Mouse (Mus musculus): ENCODE results near the gene Clca4b. TPM values are rescaled to one million over a fixed set of nuclear protein-coding genes. Genes with fewer than 3 reads are reported as not detected.

The Clca4b gene
- not detected for polyA plus RNA-seq (2017; shearing (Covaris generic))

GRCm38 (mm10) chr3:144932335-144932734 is at the start of gene Clca4b:
Gene Clca4b, minus strand, starts transcription at chr3:144932529.

GRCm38 (mm10) chr3:144974945-144975344 is 42.6 kb upstream of the Clca4b start, which contains the start of gene Clca4a:
Gene Clca4a, minus strand, starts transcription at chr3:144975045.

Other genes with a start within 250 kb of the Clca4b start
- 220 TPM for gene Sh3glb1, start 212.2 kb downstream of the Clca4b start, polyA plus RNA-seq (2017; shearing (Covaris generic))
- gene Clca3a1, start 171.6 kb downstream of the Clca4b start, polyA plus RNA-seq (2017; shearing (Covaris generic)): 0.09 TPM
- not detected for gene Clca3a2, start 113.0 kb downstream of the Clca4b start, polyA plus RNA-seq (2017; shearing (Covaris generic))
- not detected for gene Clca3b, start 83.2 kb downstream of the Clca4b start, polyA plus RNA-seq (2017; shearing (Covaris generic))
- gene Clca4a, start 42.5 kb upstream of the Clca4b start, polyA plus RNA-seq (2017; shearing (Covaris generic)): not detected
- gene Clca1, start 100.2 kb upstream of the Clca4b start, polyA plus RNA-seq (2017; shearing (Covaris generic)): not detected
- not detected for gene Clca2, start 166.9 kb upstream of the Clca4b start, polyA plus RNA-seq (2017; shearing (Covaris generic))
- 5.7 TPM for gene Odf2l, start 186.1 kb upstream of the Clca4b start, polyA plus RNA-seq (2017; shearing (Covaris generic))